Mouse (Mus musculus): Measurements from ENCODE around the gene Jarid2.

GRCm38 (mm10) chr13:44865566-44865965 is 136.3 kb downstream of the Jarid2 start:
- no peak for TF ChIP-seq CTCF (IDR thresholded peaks at IDR 0.05; ENCODE audit: control insufficient read depth, insufficient read depth, insufficient replicate concordance, low read depth, low read length)
- no peak for TF ChIP-seq POLR2A (IDR thresholded peaks at IDR 0.05; ENCODE audit: control insufficient read depth, low read depth, low read length)

All from testis, adult 2 months (tissue).